Mouse (Mus musculus) neural tube, embryonic 14.5 days (tissue): Measurements from ENCODE around the gene Asphd1. TPM values are rescaled to one million over a fixed set of nuclear protein-coding genes. Genes with fewer than 3 reads are reported as not detected.

Source experiments
- ATAC-seq: fragments of 200-750 bp; cut with Nextera tagmentation; 2 replicates; pipeline ENCODE4 v1.8.0; 2017; ENCODE audit warnings: low read depth, mild to moderate bottlenecking, moderate TSS enrichment, moderate library complexity
- H3K27ac ChIP-seq: fragments of 300-500 bp; sonication (generic); 2 replicates; pipeline ENCODE4 v1.5.1; 2014; ENCODE audit warnings: low read depth, mild to moderate bottlenecking, control low read depth, low read length, moderate library complexity, mixed read lengths
- H3K27me3 ChIP-seq: fragments of 300-500 bp; sonication (generic); 2 replicates; pipeline ENCODE4 v1.6.1; 2014; ENCODE audit warnings: low read length; ENCODE audit not compliant: control insufficient read depth, insufficient read depth
- H3K36me3 ChIP-seq: fragments of 300-500 bp; sonication (generic); 2 replicates; pipeline ENCODE4 v1.6.1; 2014; ENCODE audit warnings: low read length, mixed read lengths; ENCODE audit not compliant: control insufficient read depth, insufficient read depth
- H3K4me1 ChIP-seq: fragments of 300-500 bp; sonication (generic); 2 replicates; pipeline ENCODE4 v1.6.1; 2014; ENCODE audit warnings: low read length; ENCODE audit not compliant: control insufficient read depth, insufficient read depth
- H3K4me2 ChIP-seq: fragments of 300-500 bp; sonication (generic); 2 replicates; pipeline ENCODE4 v1.6.1; 2014; ENCODE audit warnings: mild to moderate bottlenecking, low read depth, low read length, control low read depth
- H3K4me3 ChIP-seq: fragments of 300-500 bp; sonication (generic); 2 replicates; pipeline ENCODE4 v1.5.1; 2014; ENCODE audit warnings: low read depth, low read length, control low read depth, mixed read lengths
- H3K9ac ChIP-seq: fragments of 300-500 bp; sonication (generic); replicated peaks from 2 replicates; pipeline ENCODE4 v1.6.1; 2014; ENCODE audit warnings: low read depth, mild to moderate bottlenecking, control low read depth, low read length, mixed read lengths
- H3K9me3 ChIP-seq: fragments of 300-500 bp; sonication (generic); 2 replicates; pipeline ENCODE4 v1.6.1; 2016; ENCODE audit warnings: low read length; ENCODE audit not compliant: control insufficient read depth
- WGBS: fragments of 180-500 bp; shearing (Covaris S2); extraction: QIAGEN DNeasy Blood & Tissue Kit; methylation state at CpG from one replicate; pipeline ENCODE4 v1.1.7; 2014; 5-methylcytosine and 5-hydroxymethylcytosine counted together
- polyA plus RNA-seq: library from polyadenylated mRNA; unstranded; fragments of >200 nt; fragmentation: Nextera tagmentation; extraction: Ambion mirVana; gene quantifications from 2 replicates; pipeline ENCODE4 v1.2.1, GENCODE M21; 2014

Gene Asphd1
- polyA plus RNA-seq, 1 experiment from 2014 or later, result 10.6 TPM

DNA sequence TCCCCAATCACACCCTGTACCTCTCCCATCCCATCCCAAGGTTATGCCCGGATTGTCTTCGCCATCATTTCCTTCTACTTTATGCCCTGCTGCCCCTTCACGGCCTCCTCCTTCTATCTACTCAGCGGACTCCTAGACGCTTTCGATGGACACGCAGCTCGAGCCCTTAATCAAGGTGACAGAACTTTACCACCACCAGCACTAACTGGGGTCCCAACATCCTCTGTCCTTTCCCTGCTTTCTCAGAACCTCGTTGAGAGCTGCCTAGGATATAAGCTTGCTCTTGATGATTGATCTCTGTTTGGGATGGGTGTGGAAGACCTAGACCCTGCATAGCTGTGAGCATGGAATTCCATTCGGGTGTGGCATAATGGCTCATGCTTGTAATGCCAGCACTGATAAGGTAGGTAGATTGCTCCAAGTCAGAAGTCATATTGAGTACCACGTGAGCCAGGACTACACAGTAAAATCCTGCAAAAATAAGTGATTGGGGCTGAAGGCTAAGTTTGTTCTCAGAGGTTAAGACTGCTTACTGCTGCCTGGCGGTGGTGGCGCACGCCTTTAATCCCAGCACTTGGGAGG is 27.6 kb upstream of the Asphd1 start:
- Histone ChIP-seq H3K36me3 (peaks cover 18% of the 10 kb centered on the region), H3K4me2 (peak overlapping the region; percentile 87), H3K9me3 (no peaks in the 10 kb centered on the region), H3K27ac (peak overlapping the region; percentile 96), H3K4me1 (0 out of 2 replicates have a peak, but pooled peaks cover 8% of the 10 kb centered on the region), H3K9ac (peak overlapping the region; percentile 80), H3K4me3 (peak overlapping the region; percentile 68), H3K27me3 (no peaks in the 10 kb centered on the region)
- WGBS, result 28% methylated on average over 14 of the region's 14 CpGs
- ATAC-seq, result no peak

GRCm38 (mm10) chr7:126975950-126976866 is 26.8 kb upstream of the Asphd1 start, which contains the start of gene Cdiptos:
Gene Cdiptos, minus strand, starts transcription at chr7:126976098.
- WGBS, result 0% methylated on average over 55 of the region's 55 CpGs
- Histone ChIP-seq H3K4me1 (0 out of 2 replicates have a peak, but pooled peaks cover 8% of the 10 kb centered on the region), H3K27ac (peak within 1 kb of the TSS; percentile 96), H3K36me3 (peaks cover 16% of the 10 kb centered on the region), H3K9ac (peak within 1 kb of the TSS; percentile 80), H3K9me3 (no peaks in the 10 kb centered on the region), H3K4me2 (peak within 1 kb of the TSS; percentile 87), H3K27me3 (no peaks in the 10 kb centered on the region), H3K4me3 (peak within 1 kb of the TSS; percentile 68)
- peak; percentile 97 for ATAC-seq

DNA sequence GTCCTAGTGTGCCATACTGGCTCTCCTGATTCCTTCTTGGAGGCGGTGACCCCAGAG is 26.3 kb upstream of the Asphd1 start, which contains the start of gene Cdipt:
Gene Cdipt (plus strand): TSS at position 22 of the 57 bp plus-strand sequence.
- Histone ChIP-seq H3K36me3 (peaks cover 19% of the 10 kb centered on the region), H3K4me1 (0 out of 2 replicates have a peak, but pooled peaks cover 8% of the 10 kb centered on the region), H3K4me2 (peak within 1 kb of the TSS; percentile 87), H3K4me3 (peak within 1 kb of the TSS; percentile 68), H3K27ac (peak within 1 kb of the TSS; percentile 96), H3K27me3 (no peaks in the 10 kb centered on the region), H3K9me3 (no peaks in the 10 kb centered on the region), H3K9ac (peak within 1 kb of the TSS; percentile 80)
- ATAC-seq, result no peak
- WGBS, result 0% methylated on average over 1 of the region's 1 CpGs

DNA sequence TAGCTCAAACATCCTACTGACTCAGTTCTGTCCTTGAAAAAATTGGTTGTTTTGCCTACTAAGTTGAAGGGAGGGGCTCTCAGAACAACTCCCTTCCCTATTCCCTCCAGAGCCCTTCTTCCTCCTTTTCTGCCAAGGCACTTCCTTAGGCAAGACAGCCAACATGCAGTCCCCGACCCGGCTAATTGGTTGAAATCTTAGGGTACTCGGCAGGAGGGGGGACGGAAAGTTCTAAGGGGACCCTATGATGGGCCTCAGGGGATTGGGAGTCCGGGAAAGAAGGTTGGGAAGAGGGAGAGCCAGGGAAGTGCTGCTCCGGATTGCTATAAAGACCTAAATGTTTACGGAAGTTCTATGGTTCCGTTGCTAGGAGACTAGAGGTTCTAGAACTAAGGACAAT is 26.1 kb upstream of the Asphd1 start:
- no peak overlapping the region; the same call in 1 of the 2 replicates for H3K4me3 ChIP-seq
- 11% methylated on average over 8 of the region's 8 CpGs for WGBS
- no peaks in the 10 kb centered on the region for H3K27me3 ChIP-seq
- ATAC-seq, result no peak
- H3K27ac ChIP-seq, result peak overlapping the region; percentile 96
- no peaks in the 10 kb centered on the region for H3K9me3 ChIP-seq
- peak overlapping the region; percentile 87 for H3K4me2 ChIP-seq
- peaks cover 19% of the 10 kb centered on the region for H3K36me3 ChIP-seq
- 0 out of 2 replicates have a peak, but pooled peaks cover 8% of the 10 kb centered on the region for H3K4me1 ChIP-seq
- H3K9ac ChIP-seq, result peak overlapping the region; percentile 80

GRCm38 (mm10) chr7:126967361-126967760 is 18.0 kb upstream of the Asphd1 start:
- WGBS, result 68% methylated on average over 5 of the region's 6 CpGs
- Histone ChIP-seq H3K27me3 (no peaks in the 10 kb centered on the region), H3K36me3 (peaks cover 29% of the 10 kb centered on the region; the same call in 1 of the 2 replicates), H3K4me1 (no peaks in the 10 kb centered on the region), H3K4me2 (no peak overlapping the region), H3K4me3 (no peak overlapping the region), H3K9me3 (no peaks in the 10 kb centered on the region), H3K27ac (no peak overlapping the region), H3K9ac (no peak overlapping the region)
- ATAC-seq, result no peak

- no peak overlapping the region for H3K27ac ChIP-seq
- H3K9ac ChIP-seq, result no peak overlapping the region
- WGBS, result 57% methylated on average over 3 of the region's 3 CpGs
- H3K4me1 ChIP-seq, result no peaks in the 10 kb centered on the region
- H3K36me3 ChIP-seq, result peaks cover 37% of the 10 kb centered on the region; the same call in 1 of the 2 replicates
- H3K9me3 ChIP-seq, result no peaks in the 10 kb centered on the region
- no peak overlapping the region for H3K4me2 ChIP-seq
- no peak for ATAC-seq
- H3K27me3 ChIP-seq, result no peaks in the 10 kb centered on the region
- H3K4me3 ChIP-seq, result no peak overlapping the region
Measured at GRCm38 (mm10) chr7:126965568-126965967, 16.2 kb upstream of the Asphd1 start.

GRCm38 (mm10) chr7:126963548-126964286 is 14.3 kb upstream of the Asphd1 start:
- no peak overlapping the region for H3K27ac ChIP-seq
- H3K27me3 ChIP-seq, result no peaks in the 10 kb centered on the region
- no peak overlapping the region for H3K9ac ChIP-seq
- H3K4me2 ChIP-seq, result no peak overlapping the region
- peaks cover 33% of the 10 kb centered on the region for H3K36me3 ChIP-seq
- no peaks in the 10 kb centered on the region for H3K9me3 ChIP-seq
- WGBS, result 27% methylated on average over 19 of the region's 19 CpGs
- H3K4me3 ChIP-seq, result no peak overlapping the region
- no peak for ATAC-seq
- H3K4me1 ChIP-seq, result no peaks in the 10 kb centered on the region

DNA sequence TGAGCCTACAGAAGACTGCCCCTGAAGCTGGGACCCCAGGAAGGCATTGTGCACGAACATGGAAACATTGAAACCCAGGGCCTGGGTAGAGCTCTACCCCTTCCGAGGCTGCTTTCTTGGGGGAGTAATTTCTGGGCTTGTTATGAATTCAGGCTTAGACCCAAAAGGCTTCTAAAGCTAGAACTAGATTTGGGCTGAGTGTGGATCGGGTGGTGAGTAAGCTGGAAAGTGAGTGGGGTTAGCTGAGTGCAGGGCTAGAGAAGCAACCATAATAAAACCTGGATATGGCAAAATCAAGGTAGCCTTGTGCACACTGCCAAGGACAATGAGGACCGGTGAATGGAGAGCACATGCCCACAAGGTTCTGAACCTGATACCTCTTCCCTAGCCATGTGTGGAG is 12.6 kb upstream of the Asphd1 start:
- Histone ChIP-seq H3K4me2 (no peak overlapping the region), H3K36me3 (peaks cover 34% of the 10 kb centered on the region), H3K9me3 (no peaks in the 10 kb centered on the region), H3K4me1 (no peaks in the 10 kb centered on the region), H3K27ac (no peak overlapping the region), H3K27me3 (no peaks in the 10 kb centered on the region), H3K9ac (no peak overlapping the region), H3K4me3 (no peak overlapping the region)
- ATAC-seq, result no peak
- WGBS, result 89% methylated on average over 4 of the region's 4 CpGs

- Histone ChIP-seq H3K9ac (no peak overlapping the region), H3K27ac (no peak overlapping the region), H3K4me1 (no peaks in the 10 kb centered on the region), H3K36me3 (peaks cover 30% of the 10 kb centered on the region), H3K9me3 (no peaks in the 10 kb centered on the region), H3K27me3 (no peaks in the 10 kb centered on the region), H3K4me2 (no peak overlapping the region), H3K4me3 (no peak overlapping the region)
- no peak for ATAC-seq
- WGBS, result 84% methylated on average over 5 of the region's 5 CpGs
Measured at GRCm38 (mm10) chr7:126961095-126961494, 11.7 kb upstream of the Asphd1 start.
